Mouse (Mus musculus) kidney, postnatal 10 days (tissue): ENCODE results near the gene Vps41.

Experiments
- DNase-seq: peaks from one replicate; pipeline ENCODE4 v3.0.0; 2021; ENCODE audit warnings: mixed read lengths

Vps41 gene

DNA sequence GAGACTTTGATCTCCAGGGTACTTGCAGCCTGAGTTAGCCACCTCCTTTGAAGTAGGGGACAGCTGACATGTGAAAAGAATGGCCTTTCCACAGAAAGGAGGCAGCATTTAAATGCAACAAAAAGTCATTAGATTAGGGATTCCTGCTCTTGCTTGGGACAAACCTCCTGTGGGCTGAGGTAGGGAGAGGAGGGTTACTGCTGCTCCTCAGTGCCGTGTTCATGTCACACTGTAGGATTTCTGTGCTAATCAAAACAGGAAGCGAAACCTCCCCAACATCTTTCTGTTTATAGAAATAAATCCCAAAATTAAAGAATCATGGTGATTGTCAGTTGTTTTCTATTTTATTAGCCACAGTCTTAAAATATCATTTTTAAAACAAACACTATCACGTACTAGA is 77.4 kb downstream of the Vps41 start:
- DNase-seq = no peak

- no peak for DNase-seq
Measured at GRCm38 (mm10) chr13:18797555-18797954, 80.5 kb downstream of the Vps41 start.

DNA sequence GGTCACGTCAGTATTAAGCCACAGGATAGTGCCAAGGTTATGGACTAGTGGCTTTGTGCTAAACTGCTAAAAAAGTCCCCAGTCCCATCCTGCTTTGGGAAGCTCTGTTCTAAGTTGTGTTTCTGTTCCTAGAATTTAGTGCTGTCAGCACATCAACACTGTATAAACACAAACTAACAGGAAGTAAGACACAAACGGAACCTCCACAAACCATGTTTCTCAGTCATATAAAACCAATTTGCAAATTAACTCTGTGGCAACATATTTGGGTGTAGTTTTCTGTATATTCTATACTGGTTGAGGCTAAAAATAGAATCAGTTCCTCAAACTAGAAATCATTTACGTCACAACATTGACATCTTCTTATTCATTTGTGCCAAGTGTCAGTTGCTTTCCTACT is 83.3 kb downstream of the Vps41 start:
- DNase-seq = no peak

DNA sequence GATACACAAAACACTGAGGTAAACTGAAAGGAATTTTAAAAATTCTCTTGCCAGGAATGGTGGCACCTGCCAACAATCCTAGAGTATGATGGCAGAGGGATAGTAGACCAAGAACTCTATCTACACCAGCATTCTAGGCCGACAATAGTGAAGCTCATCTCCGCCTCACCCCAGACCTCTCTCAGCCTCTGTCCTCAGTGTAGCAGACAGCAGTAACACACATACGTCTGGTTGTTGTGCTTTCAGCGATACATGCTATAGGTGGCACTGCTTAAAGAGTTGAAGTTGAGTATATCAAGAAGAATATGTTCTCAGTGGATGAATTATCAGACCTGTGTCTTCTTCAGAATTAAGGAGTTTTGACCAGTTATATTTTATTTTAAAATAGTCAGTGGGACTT is 92.4 kb downstream of the Vps41 start:
- no peak for DNase-seq

GRCm38 (mm10) chr13:18809978-18810675 is 93.0 kb downstream of the Vps41 start:
- peak; percentile 82 for DNase-seq

DNA sequence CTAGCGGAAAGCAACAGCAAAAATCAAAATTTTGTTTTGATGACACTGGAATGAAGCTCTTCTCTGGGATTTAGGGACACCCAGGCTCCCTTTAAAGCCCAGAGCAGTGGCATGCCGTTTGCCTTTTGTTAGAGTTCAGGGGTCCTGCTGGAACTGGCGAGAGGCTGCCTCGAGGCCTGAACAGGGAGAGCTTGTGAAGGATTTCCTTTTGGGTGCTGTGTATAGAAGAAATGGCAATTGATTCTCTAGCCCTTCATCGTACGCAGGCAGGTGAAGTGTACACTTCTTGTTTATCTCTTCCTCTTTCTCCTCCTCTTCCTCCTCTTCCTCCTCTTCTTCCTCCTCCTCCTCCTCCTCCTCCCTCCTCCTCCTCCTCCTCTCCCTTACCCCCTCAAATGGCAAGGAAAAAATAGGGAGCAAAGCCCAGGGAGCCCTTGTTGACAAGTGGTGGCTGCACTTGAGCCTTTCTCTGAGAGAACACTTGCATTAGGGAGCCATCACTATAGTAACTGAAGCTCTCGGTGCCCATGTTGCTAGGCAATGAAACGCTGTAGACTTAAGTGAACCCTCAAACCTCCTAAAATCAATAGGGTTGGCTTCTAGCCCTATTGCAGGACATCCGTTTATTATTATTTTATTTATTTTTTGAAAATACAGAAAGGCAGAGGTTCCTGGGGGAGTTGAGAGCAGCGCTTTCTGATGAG is 107.5 kb downstream of the Vps41 start:
- no peak for DNase-seq

DNA sequence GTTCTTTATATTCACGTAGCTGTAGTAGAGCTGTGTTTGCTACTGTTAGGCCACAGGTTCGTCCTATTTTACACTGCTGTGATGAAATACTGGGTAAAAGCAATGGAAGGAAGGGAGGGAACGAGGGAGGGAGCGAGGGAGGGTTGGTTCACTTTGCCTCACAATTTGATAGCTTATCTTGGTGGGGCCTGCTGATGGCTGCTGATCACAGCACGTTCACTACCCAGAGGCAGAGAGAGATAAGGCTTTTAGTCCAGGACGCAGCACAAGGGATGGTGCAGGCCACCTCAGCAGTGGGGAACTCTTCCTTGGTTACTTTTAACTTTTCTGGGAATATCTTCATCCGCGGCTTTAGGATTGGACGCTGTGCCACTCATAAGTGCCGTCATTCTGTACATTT is 109.9 kb downstream of the Vps41 start:
- no peak for DNase-seq

DNA sequence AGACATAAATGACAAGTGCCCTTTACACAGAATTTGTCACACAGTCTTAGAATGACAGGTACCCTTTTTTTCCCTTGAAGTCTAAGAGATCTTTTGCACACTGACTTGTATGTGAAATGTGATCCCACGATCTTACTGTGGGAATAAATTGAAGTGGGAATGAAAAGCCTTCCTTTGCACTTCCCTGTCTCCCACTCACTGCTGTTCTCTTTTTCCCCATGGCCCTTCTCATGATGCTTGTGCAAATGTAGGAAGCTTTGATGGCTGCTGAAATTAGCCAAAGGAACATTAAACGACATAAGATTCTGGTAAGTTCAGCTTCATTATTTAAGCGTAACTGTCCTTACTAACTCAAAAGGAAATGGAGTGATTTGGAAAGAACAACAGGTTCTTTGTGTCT is 113.4 kb downstream of the Vps41 start:
- no peak for DNase-seq

- DNase-seq = no peak
Measured at GRCm38 (mm10) chr13:18839231-18839630, 122.1 kb downstream of the Vps41 start.

GRCm38 (mm10) chr13:18840366-18840765 is 123.3 kb downstream of the Vps41 start:
- DNase-seq = no peak

DNA sequence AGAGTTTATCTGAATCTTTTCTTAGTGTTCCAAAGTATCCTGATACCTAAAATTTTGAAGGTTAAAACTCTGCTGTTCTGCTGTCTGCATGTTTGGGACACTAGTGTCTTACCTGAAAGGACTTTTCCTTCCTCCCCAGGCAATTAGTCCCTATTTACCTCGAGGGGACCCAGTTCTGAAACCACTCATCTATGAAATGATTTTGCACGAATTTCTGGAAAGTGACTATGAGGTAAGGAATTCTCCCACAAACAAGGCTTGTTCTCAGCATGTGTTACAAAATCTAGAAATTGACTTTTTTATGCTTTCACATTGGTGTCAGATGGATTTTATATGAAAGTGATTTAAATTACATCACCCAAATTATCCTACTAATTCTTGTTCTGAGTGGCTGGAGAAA is 123.9 kb downstream of the Vps41 start:
- DNase-seq = no peak

DNA sequence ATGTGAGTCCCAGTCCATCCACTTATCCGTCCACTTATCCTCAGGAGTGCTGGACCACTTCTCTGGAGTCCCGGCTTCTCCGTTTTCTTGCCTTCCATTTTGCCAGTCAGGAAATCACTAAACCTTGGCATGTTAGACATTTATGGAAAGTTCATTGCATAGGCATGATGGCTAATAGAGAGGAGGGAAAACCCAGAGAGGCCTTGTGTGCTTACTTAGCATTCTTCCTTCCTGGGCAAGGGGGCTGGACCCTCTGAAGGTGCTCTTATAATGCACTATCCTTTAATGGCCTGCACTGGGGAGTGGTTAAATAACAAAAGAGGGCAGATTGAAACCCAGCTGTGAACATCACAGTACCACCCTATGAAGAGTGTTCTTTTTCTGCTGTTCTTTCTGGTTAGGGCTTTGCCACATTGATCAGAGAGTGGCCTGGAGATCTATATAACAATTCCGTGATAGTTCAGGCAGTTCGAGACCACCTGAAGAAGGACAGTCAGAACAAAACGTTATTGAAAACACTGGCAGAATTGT is 124.7 kb downstream of the Vps41 start:
- no peak for DNase-seq

DNA sequence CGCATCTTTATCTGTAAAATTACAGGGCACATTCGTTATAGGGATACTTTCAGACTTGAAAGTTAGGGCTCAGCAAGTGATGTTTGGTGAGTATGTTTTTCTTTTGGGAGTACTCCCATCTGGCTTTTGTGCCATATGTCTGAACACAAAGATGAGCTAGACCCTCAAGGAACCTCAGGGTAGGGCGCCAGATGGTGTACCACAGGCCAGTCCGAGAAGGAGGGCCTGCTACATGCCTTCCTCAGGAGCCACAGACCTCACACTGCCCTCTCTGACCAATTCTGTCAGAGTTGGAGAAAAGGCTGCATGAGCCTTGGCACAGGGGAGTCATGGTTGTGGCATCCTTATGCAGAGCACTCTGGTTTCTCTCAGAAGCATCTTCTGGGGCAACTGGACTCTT is 125.5 kb downstream of the Vps41 start:
- no peak for DNase-seq

DNA sequence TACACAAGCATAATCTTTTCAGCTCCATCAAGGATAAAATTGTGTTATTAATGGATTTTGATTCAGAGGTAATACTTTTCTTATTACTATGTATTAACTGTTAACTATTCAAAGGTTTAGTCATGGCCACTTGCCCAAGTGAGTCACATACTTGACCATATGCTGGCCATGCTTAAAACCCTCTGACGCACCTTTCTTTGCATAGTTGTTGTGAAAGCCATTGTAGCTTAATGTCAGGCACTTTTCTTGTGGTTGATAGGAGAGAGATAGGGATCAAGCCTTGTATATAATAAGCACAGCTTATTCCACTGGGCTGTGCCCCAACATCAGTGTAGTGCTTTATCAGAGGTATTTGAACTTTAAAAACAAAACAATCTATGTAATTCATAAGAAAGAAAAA is 126.5 kb downstream of the Vps41 start:
- DNase-seq = no peak

GRCm38 (mm10) chr13:18847386-18847785 is 130.3 kb downstream of the Vps41 start:
- DNase-seq = no peak

DNA sequence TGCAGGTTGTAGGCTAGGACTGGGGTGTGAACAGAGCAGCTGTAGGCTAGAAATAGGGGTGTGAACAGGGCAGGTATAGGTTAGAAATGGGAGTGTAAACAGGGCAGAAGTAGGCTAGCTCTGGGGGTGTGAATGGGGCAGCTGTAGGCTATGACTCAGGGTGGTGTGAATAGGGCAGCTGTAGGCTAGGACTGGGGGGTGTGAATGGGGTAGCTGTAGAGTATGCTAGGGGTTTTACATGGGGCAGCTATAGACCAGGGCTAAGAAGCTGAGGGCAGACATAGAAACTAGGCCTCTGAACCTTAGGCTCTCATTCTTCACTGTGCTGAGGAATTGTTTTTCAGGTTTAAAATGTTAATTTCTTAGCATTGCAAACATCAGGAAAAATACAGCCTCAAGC is 132.5 kb downstream of the Vps41 start:
- DNase-seq = no peak

GRCm38 (mm10) chr13:18851182-18851581 is 134.1 kb downstream of the Vps41 start:
- no peak for DNase-seq

DNA sequence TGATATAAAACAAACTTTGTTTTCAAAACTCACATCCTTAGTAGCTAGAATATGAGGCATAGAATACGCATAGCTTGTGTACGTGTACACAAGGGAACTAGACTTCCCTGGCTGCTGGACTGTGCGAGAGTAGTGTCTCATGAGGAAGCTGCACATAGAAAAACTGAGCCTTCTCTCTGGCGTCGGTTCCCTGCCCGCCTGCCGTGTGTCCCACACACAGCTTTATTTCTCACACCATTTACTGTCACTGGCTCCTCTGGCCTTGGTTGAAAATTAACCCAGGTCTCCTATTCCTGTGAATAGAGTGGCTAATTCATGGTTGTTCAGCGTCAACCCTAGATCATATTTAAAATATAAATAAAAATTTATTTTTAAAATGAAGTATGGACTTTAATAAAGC is 135.6 kb downstream of the Vps41 start:
- no peak for DNase-seq

DNA sequence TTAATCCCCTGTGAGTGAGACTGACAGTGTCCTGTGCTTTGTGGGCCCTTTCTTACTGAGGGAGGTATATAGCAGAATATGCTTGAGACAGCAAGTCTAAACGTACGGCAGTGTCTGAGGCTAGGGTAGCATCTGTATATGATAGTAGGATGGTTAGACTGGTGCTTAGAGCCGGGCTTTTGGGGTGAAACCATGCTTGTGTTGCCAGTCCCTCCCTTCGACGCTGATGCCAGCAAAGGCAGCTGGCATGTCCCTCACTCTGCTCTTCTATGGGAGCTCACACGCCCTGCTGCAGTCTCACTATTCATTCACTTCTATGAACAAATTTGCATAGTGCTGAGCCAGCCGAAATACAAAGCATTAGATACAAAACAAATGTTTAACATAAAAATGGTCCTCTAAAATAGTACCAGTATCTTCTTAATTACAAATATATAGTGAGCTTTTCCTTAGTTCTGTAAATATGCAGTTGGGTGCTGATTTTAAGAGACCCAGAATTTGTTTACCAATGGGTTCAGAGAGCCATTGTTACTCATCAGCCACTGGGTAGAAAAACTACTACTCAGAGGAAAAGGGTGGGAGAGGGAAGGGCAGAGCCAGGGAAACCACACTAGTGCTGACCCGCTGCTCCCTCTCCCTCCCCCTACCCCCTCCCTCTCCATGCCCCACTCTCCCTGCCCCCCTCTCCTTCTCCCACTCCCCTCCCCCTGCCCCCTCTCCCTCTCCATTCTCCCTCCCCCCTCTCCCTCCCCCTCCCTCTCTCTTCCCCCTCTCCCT is 139.1 kb downstream of the Vps41 start:
- DNase-seq = no peak

DNA sequence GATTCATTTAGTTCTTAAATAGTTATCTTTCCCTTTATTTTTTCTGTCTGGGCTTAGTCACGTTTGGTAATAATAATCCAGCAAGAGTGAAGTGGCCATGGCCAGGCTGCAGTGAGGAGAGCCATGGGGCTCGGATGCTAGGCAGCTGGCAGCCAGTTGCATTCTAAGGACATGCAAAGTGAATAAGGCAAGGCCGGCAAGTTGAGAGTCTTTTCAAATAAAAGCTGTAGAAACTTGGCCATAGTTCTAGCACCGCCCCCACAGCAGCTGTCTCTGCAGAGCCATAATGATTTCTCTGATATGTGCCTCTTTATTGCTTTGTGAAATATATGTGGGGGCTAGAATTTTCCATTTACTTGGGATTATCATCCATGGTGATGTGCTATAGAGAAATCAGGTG is 141.1 kb downstream of the Vps41 start:
- peak; percentile 8 for DNase-seq

- no peak for DNase-seq
Measured at GRCm38 (mm10) chr13:18859389-18859788, 142.3 kb downstream of the Vps41 start.

- DNase-seq = peak; percentile 63
Measured at GRCm38 (mm10) chr13:18868030-18868490, 151.0 kb downstream of the Vps41 start.

GRCm38 (mm10) chr13:18868825-18869224 is 151.7 kb downstream of the Vps41 start:
- no peak for DNase-seq

DNA sequence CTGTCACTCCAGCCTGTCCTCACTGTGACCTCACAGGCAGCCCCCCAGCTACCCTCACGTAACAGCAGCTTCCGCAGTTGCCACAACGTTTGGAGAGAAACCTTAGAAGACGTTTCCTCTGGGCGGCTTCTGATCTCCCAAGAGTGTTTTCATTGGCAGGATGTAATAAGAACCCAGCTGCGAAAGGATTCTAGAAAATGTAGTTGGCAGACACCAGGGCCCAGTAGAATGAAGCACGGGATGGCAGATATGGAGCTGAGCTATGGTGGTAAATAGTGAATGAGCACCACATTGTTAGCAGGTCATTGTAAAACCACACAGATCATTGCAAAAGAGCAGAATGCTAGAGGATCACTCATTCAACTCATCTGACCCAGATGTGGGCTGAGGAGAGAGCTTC is 158.2 kb downstream of the Vps41 start:
- DNase-seq = no peak
